Mouse (Mus musculus): ENCODE measurements around the gene Cxcr2. TPM values are rescaled to one million over a fixed set of nuclear protein-coding genes. Genes with fewer than 3 reads are reported as not detected.

Cxcr2 gene
- total RNA-seq (2021) (under 1 TPM; 0.14 to 0.52 TPM), polyA plus RNA-seq (2012; rRNA removed) (0.82 and 1.3 TPM in 2 replicates)
- long read RNA-seq, result 0 reads

DNA sequence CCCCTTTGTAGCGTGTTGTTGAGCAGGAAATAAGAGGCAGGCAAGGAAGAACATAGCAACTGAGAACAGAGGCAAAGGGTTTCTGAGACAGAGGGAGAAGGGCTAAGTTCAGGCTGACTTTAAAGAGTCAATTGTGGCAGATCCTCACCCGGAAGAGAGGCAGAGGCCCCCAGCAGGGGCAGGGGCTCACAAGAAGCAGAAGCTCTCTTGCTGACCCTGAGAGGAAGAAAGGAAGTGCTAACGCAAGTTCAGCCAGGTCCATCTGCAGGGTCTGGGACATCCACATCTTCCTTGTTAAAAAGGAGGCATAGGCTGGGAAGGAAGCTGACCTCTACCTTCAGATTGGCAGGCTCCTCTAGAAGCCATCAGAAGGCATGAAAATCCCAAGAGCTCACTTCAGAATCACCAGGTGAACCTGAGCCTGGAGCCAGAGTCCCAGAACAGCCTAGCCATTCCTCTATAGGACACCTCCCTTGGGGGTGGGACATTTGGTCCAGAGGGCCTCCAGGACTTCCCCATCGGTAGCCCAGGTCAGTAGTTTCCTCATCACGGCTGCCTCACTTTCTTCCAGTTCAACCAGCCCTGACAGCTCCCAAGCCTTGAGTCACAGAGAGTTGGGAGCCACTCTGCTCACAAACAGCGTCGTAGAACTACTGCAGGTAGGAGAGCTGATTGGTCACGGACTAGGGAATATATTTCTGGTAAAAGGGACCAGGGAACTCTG is at the start of gene Cxcr2:
Gene Cxcr2 (plus strand): TSS at position 529 of the 724 bp plus-strand sequence.
- Histone ChIP-seq H3K36me3 (ENCODE audit: control insufficient read depth, insufficient read depth, low read length) (no peaks in the 10 kb centered on the region), H3K4me3 (no peak within 1 kb of the TSS), H3K9ac (ENCODE audit: low read depth, low read length) (no peak within 1 kb of the TSS), H3K79me2 (replicated peaks; ENCODE audit: control insufficient read depth, insufficient read depth, low read length) (no peaks in the 10 kb centered on the region), H3K27ac (no peak within 1 kb of the TSS), H3K27me3 (ENCODE audit: control insufficient read depth, insufficient read depth, low read length) (no peaks in the 10 kb centered on the region), H3K4me1 (ENCODE audit: control insufficient read depth, insufficient read depth, low read length) (no peaks in the 10 kb centered on the region)
- DNase-seq, result no peak
- intact Hi-C loops (cut with DNase I), result no loop called here
- TF ChIP-seq POLR2A (IDR thresholded peaks at IDR 0.05; ENCODE audit: insufficient read depth, low read depth, low read length) (no peak), EP300 (IDR thresholded peaks at IDR 0.05; ENCODE audit: insufficient read depth, low read depth, low read length) (no peak), CTCF (IDR thresholded peaks at IDR 0.05) (no peak)
- 63% methylated on average over 8 of the region's 8 CpGs for WGBS

GRCm38 (mm10) chr1:74105660-74106059 is 48.1 kb upstream of the Cxcr2 start:
- H3K4me3 ChIP-seq, result no peak overlapping the region
- H3K9ac ChIP-seq (ENCODE audit: low read depth, low read length), result no peak overlapping the region
- no peaks in the 10 kb centered on the region for H3K36me3 ChIP-seq (ENCODE audit: control insufficient read depth, insufficient read depth, low read length)
- 54% methylated on average over 4 of the region's 4 CpGs for WGBS
- H3K79me2 ChIP-seq (replicated peaks; ENCODE audit: control insufficient read depth, insufficient read depth, low read length), result no peaks in the 10 kb centered on the region
- H3K4me1 ChIP-seq (ENCODE audit: control insufficient read depth, insufficient read depth, low read length), result peaks cover 13% of the 10 kb centered on the region
- peak overlapping the region; percentile 59 for H3K27ac ChIP-seq
- DNase-seq, result peak; percentile 70 to 84
- TF ChIP-seq EP300 (IDR thresholded peaks at IDR 0.05; ENCODE audit: insufficient read depth, low read depth, low read length) (peak; percentile 95), CTCF (IDR thresholded peaks at IDR 0.05) (no peak), POLR2A (IDR thresholded peaks at IDR 0.05; ENCODE audit: insufficient read depth, low read depth, low read length) (0 out of 2 replicates have a peak, but pooled peaks have one; percentile 14)
- intact Hi-C loops (cut with DNase I), result loop anchor here (2.0 kb wide), 1 partner anchor 15 kb away; no protein-coding TSS in a partner anchor
- H3K27me3 ChIP-seq (ENCODE audit: control insufficient read depth, insufficient read depth, low read length), result no peaks in the 10 kb centered on the region

DNA sequence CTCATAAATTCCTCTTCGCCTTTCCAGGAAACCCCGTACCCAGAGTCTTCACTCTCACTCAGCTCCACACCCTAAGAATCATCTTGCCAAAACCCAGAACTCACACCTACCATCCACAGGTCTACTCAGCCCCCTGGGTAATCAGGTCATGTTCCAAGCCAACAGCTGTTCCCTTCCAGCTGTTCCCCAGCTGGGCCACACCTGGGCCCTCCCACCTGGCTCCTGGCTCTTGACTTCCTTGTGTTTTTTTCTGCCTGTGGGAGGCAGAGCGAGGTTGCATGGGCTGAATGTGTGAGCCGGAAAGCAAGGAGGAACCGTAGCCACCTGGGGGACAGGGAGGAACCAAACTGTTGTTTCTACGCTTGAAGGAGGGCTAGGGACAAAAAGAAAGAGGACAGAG is 47.6 kb upstream of the Cxcr2 start:
- Histone ChIP-seq H3K9ac (ENCODE audit: low read depth, low read length) (no peak overlapping the region; the same call in 1 of the 2 replicates), H3K27me3 (ENCODE audit: control insufficient read depth, insufficient read depth, low read length) (no peaks in the 10 kb centered on the region), H3K4me1 (ENCODE audit: control insufficient read depth, insufficient read depth, low read length) (peaks cover 13% of the 10 kb centered on the region), H3K27ac (peak overlapping the region; percentile 54), H3K79me2 (replicated peaks; ENCODE audit: control insufficient read depth, insufficient read depth, low read length) (no peaks in the 10 kb centered on the region), H3K4me3 (no peak overlapping the region), H3K36me3 (ENCODE audit: control insufficient read depth, insufficient read depth, low read length) (no peaks in the 10 kb centered on the region)
- intact Hi-C loops (cut with DNase I), result no loop called here
- no peak for DNase-seq
- TF ChIP-seq CTCF (IDR thresholded peaks at IDR 0.05) (no peak), POLR2A (IDR thresholded peaks at IDR 0.05; ENCODE audit: insufficient read depth, low read depth, low read length) (no peak), EP300 (IDR thresholded peaks at IDR 0.05; ENCODE audit: insufficient read depth, low read depth, low read length) (no peak)
- 75% methylated on average over 6 of the region's 6 CpGs for WGBS

DNA sequence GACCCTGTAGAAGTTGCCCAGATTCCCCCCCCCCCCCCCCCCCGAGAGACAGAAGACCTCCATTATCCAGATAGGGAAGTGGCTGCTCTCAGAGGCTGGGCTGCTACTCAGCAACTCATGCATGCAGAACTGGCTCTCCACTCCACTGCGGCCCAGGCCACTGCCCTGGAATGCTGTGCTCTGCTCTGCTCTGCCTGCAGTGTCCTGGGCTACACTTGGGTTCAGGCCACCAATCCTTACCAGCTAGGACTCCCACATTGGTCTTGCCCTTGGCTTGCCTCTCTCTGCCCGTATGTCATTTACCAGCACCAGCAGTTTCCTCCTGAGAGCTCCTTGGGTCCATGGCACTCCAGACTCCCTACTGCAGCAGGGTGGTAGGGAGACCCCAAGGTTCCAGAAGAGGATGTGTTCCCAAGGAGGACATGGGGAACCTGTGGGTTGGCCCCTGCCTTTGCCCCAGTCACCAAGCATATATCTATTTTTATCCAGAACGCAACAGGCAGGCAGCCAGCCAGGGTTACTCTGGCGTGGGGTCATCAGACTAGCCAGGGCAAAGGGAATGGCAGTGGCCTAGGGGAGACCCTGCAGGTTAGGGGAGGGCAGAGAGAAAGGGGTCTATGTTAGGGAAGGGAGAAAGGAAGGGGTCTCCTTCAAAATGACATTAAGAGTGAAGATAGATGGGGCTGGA is 45.7 kb upstream of the Cxcr2 start:
- no peak for TF ChIP-seq EP300 (IDR thresholded peaks at IDR 0.05; ENCODE audit: insufficient read depth, low read depth, low read length)
- no peak for TF ChIP-seq POLR2A (IDR thresholded peaks at IDR 0.05; ENCODE audit: insufficient read depth, low read depth, low read length)
- TF ChIP-seq CTCF (IDR thresholded peaks at IDR 0.05), result no peak

GRCm38 (mm10) chr1:74109670-74110069 is 44.1 kb upstream of the Cxcr2 start:
- peaks cover 14% of the 10 kb centered on the region for H3K4me1 ChIP-seq (ENCODE audit: control insufficient read depth, insufficient read depth, low read length)
- no peaks in the 10 kb centered on the region for H3K36me3 ChIP-seq (ENCODE audit: control insufficient read depth, insufficient read depth, low read length)
- H3K79me2 ChIP-seq (replicated peaks; ENCODE audit: control insufficient read depth, insufficient read depth, low read length), result no peaks in the 10 kb centered on the region
- WGBS, result 68% methylated on average over 2 of the region's 2 CpGs
- intact Hi-C loops (cut with DNase I), result no loop called here
- H3K9ac ChIP-seq (ENCODE audit: low read depth, low read length), result no peak overlapping the region
- no peak for DNase-seq
- H3K27me3 ChIP-seq (ENCODE audit: control insufficient read depth, insufficient read depth, low read length), result no peaks in the 10 kb centered on the region
- no peak overlapping the region for H3K27ac ChIP-seq
- no peak overlapping the region for H3K4me3 ChIP-seq
- TF ChIP-seq POLR2A (IDR thresholded peaks at IDR 0.05; ENCODE audit: insufficient read depth, low read depth, low read length) (no peak), CTCF (IDR thresholded peaks at IDR 0.05) (no peak), EP300 (IDR thresholded peaks at IDR 0.05; ENCODE audit: insufficient read depth, low read depth, low read length) (no peak)

More for the DNA sequence above, 45.7 kb upstream of the Cxcr2 start:
- Histone ChIP-seq H3K36me3 (ENCODE audit: control insufficient read depth, insufficient read depth, low read length) (no peaks in the 10 kb centered on the region), H3K4me1 (ENCODE audit: control insufficient read depth, insufficient read depth, low read length) (peaks cover 16% of the 10 kb centered on the region), H3K9ac (ENCODE audit: low read depth, low read length) (no peak overlapping the region; the same call in 1 of the 2 replicates), H3K79me2 (replicated peaks; ENCODE audit: control insufficient read depth, insufficient read depth, low read length) (no peaks in the 10 kb centered on the region), H3K27ac (peak overlapping the region; percentile 77), H3K4me3 (no peak overlapping the region), H3K27me3 (ENCODE audit: control insufficient read depth, insufficient read depth, low read length) (no peaks in the 10 kb centered on the region)
- intact Hi-C loops (cut with DNase I), result no loop called here
- WGBS, result 41% methylated on average over 5 of the region's 5 CpGs
- peak in 1 of 2 experiments; percentile 58 for DNase-seq

Data from heart, adult 2 months (tissue).